In genomic region chr6:142776935-142777334, GRCm38 (mm10) we compare ENCODE assay signal across 34 mouse cellular contexts. TPM values are rescaled to one million over a fixed set of nuclear protein-coding genes. Genes with fewer than 3 reads are reported as not detected.
DNase-seq lines count a peak whose midpoint lies in the region; ATAC-seq and TF ChIP-seq lines count a peak whose summit lies in the region.
"Had no signal": no experiment of that assay in that cellular context is flagged by ENCODE, and none has a peak within 500 bp of the region (broad histone marks: within the 10 kb centered on the region; RNA-seq: fewer than 3 reads in every experiment).

No protein-coding gene starts in this region.

- no peak overlapping the region for H3K4me3 ChIP-seq in G1E (ENCODE audit: low read depth, low read length)
- H3K4me3 ChIP-seq in liver, embryonic 14.5 days (ENCODE audit: insufficient read depth in 1 of 2, low read depth in 2 of 2, low read length in 2 of 2), result no peak overlapping the region
- no peak overlapping the region for H3K4me3 ChIP-seq in forebrain, embryonic 12.5 days (replicated peaks)
- no peak overlapping the region for H3K4me3 ChIP-seq in midbrain, embryonic 10.5 days
- H3K4me3 ChIP-seq in heart, adult 2 months, result no peak overlapping the region
- H3K4me3 ChIP-seq: embryonic facial prominence, embryonic 12.5 days; forebrain, embryonic 15.5 days; heart, embryonic 12.5 days; hindbrain, embryonic 10.5 days; hindbrain, embryonic 15.5 days; limb, embryonic 12.5 days; neural tube, embryonic 12.5 days had no signal

- WGBS in liver, embryonic 14.5 days (ENCODE audit: insufficient replicate concordance), result 4% methylated on average over 4 of the region's 4 CpGs
- 90% methylated on average over 4 of the region's 4 CpGs for WGBS in forebrain, embryonic 12.5 days
- 79% methylated on average over 4 of the region's 4 CpGs for WGBS in midbrain, embryonic 10.5 days
- 35% methylated on average over 4 of the region's 4 CpGs for WGBS in heart, adult 2 months

- TF ChIP-seq CTCF in G1E (IDR thresholded peaks at IDR 0.05; ENCODE audit: low read depth, low read length), result no peak
- no peak for TF ChIP-seq CTCF in liver, embryonic 14.5 days (IDR thresholded peaks at IDR 0.05; ENCODE audit: low read depth)
- no peak for TF ChIP-seq CTCF in heart, adult 2 months (IDR thresholded peaks at IDR 0.05)

- H3K4me1 ChIP-seq in G1E (ENCODE audit: insufficient read depth, low read depth, low read length), result peaks cover 29% of the 10 kb centered on the region
- peaks cover 0 to 12% of the 10 kb centered on the region in 2 experiments; a peak in 2 of 4 replicates for H3K4me1 ChIP-seq in liver, embryonic 14.5 days (replicated peaks; ENCODE audit: control insufficient read depth in 2 of 2, insufficient read depth in 2 of 2, low read length in 1 of 2)
- peaks cover 18% of the 10 kb centered on the region for H3K4me1 ChIP-seq in forebrain, embryonic 12.5 days
- peaks cover 13% of the 10 kb centered on the region for H3K4me1 ChIP-seq in midbrain, embryonic 10.5 days
- no peaks in the 10 kb centered on the region for H3K4me1 ChIP-seq in heart, adult 2 months (ENCODE audit: control insufficient read depth, insufficient read depth, low read length)
- H3K4me1 ChIP-seq: embryonic facial prominence, embryonic 12.5 days; limb, embryonic 12.5 days; neural tube, embryonic 12.5 days had no signal

- H3K4me2 ChIP-seq in liver, embryonic 14.5 days (ENCODE audit: low read depth), result no peak overlapping the region
- no peak overlapping the region for H3K4me2 ChIP-seq in forebrain, embryonic 12.5 days
- H3K4me2 ChIP-seq: embryonic facial prominence, embryonic 12.5 days; forebrain, embryonic 15.5 days; heart, embryonic 12.5 days; hindbrain, embryonic 15.5 days; limb, embryonic 12.5 days; midbrain, embryonic 11.5 days; neural tube, embryonic 12.5 days had no signal

- DNase-seq in G1E (ENCODE audit: low spot score), result no peak
- DNase-seq in liver, embryonic 14.5 days (ENCODE audit: low read depth in 3 of 3, low spot score in 3 of 3), result no peak
- DNase-seq in midbrain, embryonic 10.5 days (ENCODE audit: low spot score), result no peak
- no peak for DNase-seq in heart, adult 2 months
- DNase-seq: adrenal gland, postnatal 10 days; B cell, adult 2 months; cerebellum, adult 8-10 months; cerebellum, postnatal 25 days; heart, postnatal 10 days; kidney, adult 11 months; kidney, postnatal 14 days; lung, adult 18-20 months; lung, postnatal 10 days; right cerebral cortex, adult 18-20 months; spleen, adult 18-20 months; thymus, postnatal 36 days had no signal

- H3K36me3 ChIP-seq in G1E (replicated peaks), result peaks cover 54% of the 10 kb centered on the region
- peaks cover 44% of the 10 kb centered on the region for H3K36me3 ChIP-seq in liver, embryonic 14.5 days (replicated peaks; ENCODE audit: control insufficient read depth, insufficient read depth, low read depth)
- H3K36me3 ChIP-seq in forebrain, embryonic 12.5 days (replicated peaks), result peaks cover 45% of the 10 kb centered on the region
- H3K36me3 ChIP-seq in midbrain, embryonic 10.5 days, result peaks cover 40% of the 10 kb centered on the region
- no peaks in the 10 kb centered on the region for H3K36me3 ChIP-seq in heart, adult 2 months (ENCODE audit: control insufficient read depth, insufficient read depth, low read length)

- no peak overlapping the region for H3K27ac ChIP-seq in liver, embryonic 14.5 days
- no peak overlapping the region for H3K27ac ChIP-seq in forebrain, embryonic 12.5 days
- H3K27ac ChIP-seq in midbrain, embryonic 10.5 days (replicated peaks), result no peak overlapping the region
- no peak overlapping the region for H3K27ac ChIP-seq in heart, adult 2 months
- H3K27ac ChIP-seq: embryonic facial prominence, embryonic 12.5 days; forebrain, embryonic 15.5 days; hindbrain, embryonic 10.5 days; hindbrain, embryonic 15.5 days; limb, embryonic 12.5 days; macrophage; neural tube, embryonic 12.5 days had no signal

- intact Hi-C loops in heart, adult 2 months (cut with DNase I), result loop anchor here (10.0 kb wide), 1 partner anchor 398 kb away; no protein-coding TSS in a partner anchor

- ATAC-seq in G1E (ENCODE audit: extremely low read depth, insufficient number of reproducible peaks, low FRiP score, poor library complexity, severe bottlenecking), result peak; percentile 86
- ATAC-seq in common myeloid progenitor, adult 5-6 weeks (replicated peaks; ENCODE audit: low read depth, poor library complexity, severe bottlenecking), result peak; percentile 55
- peak; percentile 47; the same call in 1 of the 2 replicates for ATAC-seq in liver, embryonic 14.5 days (ENCODE audit: insufficient read depth)
- peak; percentile 69 for ATAC-seq in megakaryocyte-erythroid progenitor cell, adult 5-6 weeks (replicated peaks; ENCODE audit: low FRiP score, low TSS enrichment, poor library complexity, severe bottlenecking)
- ATAC-seq in forebrain, embryonic 12.5 days (ENCODE audit: low FRiP score), result no peak
- ATAC-seq: forebrain, embryonic 15.5 days; inflammation-experienced regulatory T-cells, adult 6 months; midbrain, embryonic 16.5 days; Patski had no signal

- no peaks in the 10 kb centered on the region for H3K79me2 ChIP-seq in heart, adult 2 months (replicated peaks; ENCODE audit: control insufficient read depth, insufficient read depth, low read length)

- no peaks in the 10 kb centered on the region for H3K9me3 ChIP-seq in G1E (replicated peaks)
- H3K9me3 ChIP-seq in liver, embryonic 14.5 days (ENCODE audit: control insufficient read depth, low read length), result no peaks in the 10 kb centered on the region
- no peaks in the 10 kb centered on the region for H3K9me3 ChIP-seq in forebrain, embryonic 12.5 days
- H3K9me3 ChIP-seq in midbrain, embryonic 10.5 days (replicated peaks), result no peaks in the 10 kb centered on the region
- H3K9me3 ChIP-seq: embryonic facial prominence, embryonic 12.5 days; forebrain, embryonic 15.5 days; heart, embryonic 12.5 days; hindbrain, embryonic 10.5 days; hindbrain, embryonic 15.5 days; limb, embryonic 12.5 days; neural tube, embryonic 12.5 days had no signal

- no peak for TF ChIP-seq POLR2A in heart, adult 2 months (IDR thresholded peaks at IDR 0.05; ENCODE audit: insufficient read depth, low read depth, low read length)

- no peak overlapping the region for H3K9ac ChIP-seq in liver, embryonic 14.5 days (replicated peaks)
- H3K9ac ChIP-seq in forebrain, embryonic 12.5 days, result no peak overlapping the region
- H3K9ac ChIP-seq in heart, adult 2 months (ENCODE audit: low read depth, low read length), result no peak overlapping the region
- H3K9ac ChIP-seq: embryonic facial prominence, embryonic 12.5 days; forebrain, embryonic 15.5 days; heart, embryonic 12.5 days; hindbrain, embryonic 15.5 days; limb, embryonic 12.5 days; neural tube, embryonic 12.5 days had no signal

- TF ChIP-seq EP300 in liver, embryonic 14.5 days (IDR thresholded peaks at IDR 0.05; ENCODE audit: low read depth), result no peak
- TF ChIP-seq EP300 in heart, adult 2 months (IDR thresholded peaks at IDR 0.05; ENCODE audit: insufficient read depth, low read depth, low read length), result no peak

- H3K27me3 ChIP-seq in G1E (ENCODE audit: insufficient read depth, low read length), result no peaks in the 10 kb centered on the region
- H3K27me3 ChIP-seq in liver, embryonic 14.5 days (ENCODE audit: control insufficient read depth, insufficient read depth, low read length), result no peaks in the 10 kb centered on the region
- no peaks in the 10 kb centered on the region for H3K27me3 ChIP-seq in forebrain, embryonic 12.5 days
- no peaks in the 10 kb centered on the region for H3K27me3 ChIP-seq in midbrain, embryonic 10.5 days (ENCODE audit: low read depth, poor library complexity, severe bottlenecking)
- H3K27me3 ChIP-seq in heart, adult 2 months (ENCODE audit: control insufficient read depth, insufficient read depth, low read length), result no peaks in the 10 kb centered on the region
- H3K27me3 ChIP-seq: embryonic facial prominence, embryonic 12.5 days; forebrain, embryonic 15.5 days; heart, embryonic 12.5 days; hindbrain, embryonic 15.5 days; limb, embryonic 12.5 days; neural tube, embryonic 12.5 days; Patski had no signal

RNA-seq across cellular contexts. Expression of gene Cmas, which starts 20.4 kb away (rescaled TPM):
- 55.3 and 76.0 TPM in 2 replicates for total RNA-seq in G1E (2014; fragmentation: Nextera tagmentation)
- 79.6 and 80.6 TPM in 2 replicates for total RNA-seq in G1E (2017)
- 53.2 and 79.0 TPM in 2 replicates for polyA plus RNA-seq in G1E (2012)
- total RNA-seq in common myeloid progenitor, adult 5-6 weeks (2017), result 82.6 and 83.3 TPM in 2 replicates
- polyA plus RNA-seq in liver, embryonic 14.5 days (2012; rRNA removed), result 43.3 and 80.7 TPM in 2 replicates
- polyA plus RNA-seq in liver, embryonic 14.5 days (2014; fragmentation: Nextera tagmentation; extraction: Ambion mirVana), result 176 and 181 TPM in 2 replicates
- 56.9 and 59.1 TPM in 2 replicates for total RNA-seq in megakaryocyte-erythroid progenitor cell, adult 5-6 weeks (2014; fragmentation: Nextera tagmentation)
- 49.5 and 84.8 TPM in 2 replicates for total RNA-seq in megakaryocyte-erythroid progenitor cell, adult 5-6 weeks (2017)
- polyA plus RNA-seq in forebrain, embryonic 12.5 days (2016; fragmentation: Nextera tagmentation; extraction: Ambion mirVana), result 117 and 119 TPM in 2 replicates
- 81.0 and 86.6 TPM in 2 replicates for polyA plus RNA-seq in midbrain, embryonic 10.5 days (2016; fragmentation: Nextera tagmentation; extraction: Ambion mirVana)
- total RNA-seq in heart, adult 2 months (2021), result 10 to 100 TPM; 35.0 to 35.9 TPM
- 11.7 and 18.5 TPM in 2 replicates for polyA plus RNA-seq in heart, adult 2 months (2012; rRNA removed)

RNA-seq across cellular contexts. Expression of gene Sult6b2, which starts 27.4 kb away (rescaled TPM):
- total RNA-seq in G1E (2014; fragmentation: Nextera tagmentation) (not detected in 2 replicates), G1E (2017) (0.16 TPM in 1 of 2 replicates, not detected in the other)
- polyA plus RNA-seq in G1E (2012), result not detected in 2 replicates
- total RNA-seq in common myeloid progenitor, adult 5-6 weeks (2017), result not detected in 2 replicates
- polyA plus RNA-seq in liver, embryonic 14.5 days (2012; rRNA removed), result not detected in 2 replicates
- not detected in 2 replicates for polyA plus RNA-seq in liver, embryonic 14.5 days (2014; fragmentation: Nextera tagmentation; extraction: Ambion mirVana)
- total RNA-seq in megakaryocyte-erythroid progenitor cell, adult 5-6 weeks (2014; fragmentation: Nextera tagmentation), result not detected in 2 replicates
- total RNA-seq in megakaryocyte-erythroid progenitor cell, adult 5-6 weeks (2017), result not detected in 2 replicates
- 0.09 and 0.17 TPM in 2 replicates for polyA plus RNA-seq in forebrain, embryonic 12.5 days (2016; fragmentation: Nextera tagmentation; extraction: Ambion mirVana)
- polyA plus RNA-seq in midbrain, embryonic 10.5 days (2016; fragmentation: Nextera tagmentation; extraction: Ambion mirVana), result not detected in 2 replicates
- total RNA-seq in heart, adult 2 months (2021), result not detected
- polyA plus RNA-seq in heart, adult 2 months (2012; rRNA removed), result 0.12 TPM in 2 replicates
- total RNA-seq: adrenal gland, postnatal 10 days; gastrocnemius, adult 8-10 months; heart, postnatal 10 days; left cerebral cortex, adult 18-20 months had no signal
- polyA plus RNA-seq: embryonic facial prominence, embryonic 12.5 days; gonadal fat pad, adult 2 months; hindbrain, embryonic 15.5 days; inflammation-experienced regulatory T-cells, adult 6 months; limb, embryonic 12.5 days; macrophage had no signal
